Mouse (Mus musculus) heart, embryonic 15.5 days (tissue): ENCODE measurements around the gene Bdh1. TPM values are rescaled to one million over a fixed set of nuclear protein-coding genes. Genes with fewer than 3 reads are reported as not detected.

Experiments used
- ATAC-seq: fragments of 200-750 bp; cut with Nextera tagmentation; replicated peaks from 2 replicates; pipeline ENCODE4 v1.8.0; 2017; ENCODE audit warnings: low read depth, moderate TSS enrichment; ENCODE audit not compliant: insufficient number of reproducible peaks, insufficient read depth, low FRiP score
- H3K27ac ChIP-seq: fragments of 300-500 bp; sonication (generic); 2 replicates; pipeline ENCODE4 v1.5.1; 2015; ENCODE audit warnings: mild to moderate bottlenecking, inconsistent platforms
- H3K27me3 ChIP-seq: fragments of 300-500 bp; sonication (generic); 2 replicates; pipeline ENCODE4 v1.6.1; 2015; ENCODE audit warnings: inconsistent platforms
- H3K36me3 ChIP-seq: fragments of 300-500 bp; sonication (generic); 2 replicates; pipeline ENCODE4 v1.6.1; 2015; ENCODE audit warnings: mild to moderate bottlenecking, inconsistent platforms
- H3K4me1 ChIP-seq: fragments of 300-500 bp; sonication (generic); replicated peaks from 2 replicates; pipeline ENCODE4 v1.6.1; 2015; ENCODE audit warnings: inconsistent platforms
- H3K4me2 ChIP-seq: fragments of 300-500 bp; sonication (generic); 2 replicates; pipeline ENCODE4 v1.6.1; 2015; ENCODE audit warnings: inconsistent platforms, mild to moderate bottlenecking, moderate library complexity
- H3K4me3 ChIP-seq: fragments of 300-500 bp; sonication (generic); 2 replicates; pipeline ENCODE4 v1.5.1; 2015; ENCODE audit warnings: mild to moderate bottlenecking, inconsistent platforms
- H3K9ac ChIP-seq: fragments of 300-500 bp; sonication (generic); 2 replicates; pipeline ENCODE4 v1.6.1; 2015; ENCODE audit warnings: mild to moderate bottlenecking, inconsistent platforms
- H3K9me3 ChIP-seq: fragments of 300-500 bp; sonication (generic); replicated peaks from 2 replicates; pipeline ENCODE4 v1.6.1; 2016; ENCODE audit warnings: inconsistent platforms
- WGBS: fragments of 180-500 bp; shearing (Covaris S2); methylation state at CpG from one replicate; pipeline ENCODE4 v1.1.7; 2015; ENCODE audit warnings: mixed read lengths; 5-methylcytosine and 5-hydroxymethylcytosine counted together
- polyA plus RNA-seq: library from polyadenylated mRNA; unstranded; fragments of >200 nt; fragmentation: Nextera tagmentation; extraction: Ambion mirVana; gene quantifications from 2 replicates; pipeline ENCODE4 v1.2.1, GENCODE M21; 2015

Gene Bdh1
- polyA plus RNA-seq, 1 experiment from 2014 or later = 8.4 TPM

DNA sequence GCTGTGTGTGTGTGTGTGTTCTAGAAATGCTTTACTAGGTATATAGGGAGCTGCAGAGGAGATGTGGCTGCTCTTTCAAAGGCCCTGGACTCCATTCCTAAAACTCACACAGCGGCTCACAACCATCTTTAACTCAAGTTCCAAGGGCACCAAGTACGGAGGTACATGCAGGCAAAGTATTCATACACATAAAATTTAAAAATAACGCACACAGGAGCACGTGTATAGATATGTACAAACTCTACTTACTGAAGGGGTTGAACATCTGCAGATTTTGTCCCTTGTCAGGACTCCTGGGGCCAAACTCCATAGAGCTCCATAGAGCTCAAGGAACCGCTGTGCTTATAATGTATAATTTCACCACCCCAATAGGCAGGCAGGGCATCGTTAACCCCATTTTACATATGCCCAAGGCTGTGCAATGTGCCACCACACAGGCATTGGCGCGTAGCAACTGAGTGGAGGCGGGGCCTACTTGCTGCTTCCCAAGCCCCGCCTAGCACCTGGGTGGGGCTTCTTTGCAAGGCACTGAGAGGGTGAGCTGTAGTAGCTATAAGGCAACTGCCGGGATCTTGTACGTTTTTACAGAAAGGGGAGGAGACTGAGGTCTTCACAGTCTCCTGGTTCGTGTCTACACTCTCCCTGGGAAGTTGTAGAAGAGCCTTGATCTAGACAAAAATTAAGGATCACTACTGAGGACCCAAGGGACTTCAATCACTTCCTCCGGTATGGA is 85.9 kb downstream of the Bdh1 start:
- H3K9ac ChIP-seq = no peak overlapping the region
- no peak; the same call in 1 of the 2 replicates for ATAC-seq
- H3K36me3 ChIP-seq = no peaks in the 10 kb centered on the region
- H3K27me3 ChIP-seq = no peaks in the 10 kb centered on the region
- H3K9me3 ChIP-seq = no peaks in the 10 kb centered on the region
- 45% methylated on average over 14 of the region's 14 CpGs for WGBS
- H3K27ac ChIP-seq = no peak overlapping the region
- H3K4me2 ChIP-seq = no peak overlapping the region
- H3K4me1 ChIP-seq = peaks cover 27% of the 10 kb centered on the region
- no peak overlapping the region for H3K4me3 ChIP-seq

Other genes starting within 250 kb of the Bdh1 start
- 10.6 and 12.2 TPM in 2 replicates for gene Acap2, start 221.0 kb upstream of the Bdh1 start, polyA plus RNA-seq
- 92.0 and 94.9 TPM in 2 replicates for gene Ppp1r2, start 147.0 kb upstream of the Bdh1 start, polyA plus RNA-seq
- 0.33 and 0.35 TPM in 2 replicates for gene Apod, start 107.5 kb upstream of the Bdh1 start, polyA plus RNA-seq
- gene Dlg1, start 241.2 kb downstream of the Bdh1 start, polyA plus RNA-seq = 12.4 and 14.1 TPM in 2 replicates